Mouse (Mus musculus) left cerebral cortex, adult 2 months (tissue): ENCODE data around the gene Fgf3. TPM values are rescaled to one million over a fixed set of nuclear protein-coding genes. Genes with fewer than 3 reads are reported as not detected.

ENCODE experiments used
- DNase-seq, 2 experiments: peaks; one replicate each; pipeline ENCODE4 v3.0.0; 2021 to 2022; ENCODE audit warnings: low spot score in 2 of 2, mixed read lengths in 1 of 2; ENCODE audit errors: extremely low spot score in 1 of 2
- H3K27ac ChIP-seq: fragments of 200-600 bp; 2 replicates; pipeline ENCODE4 v1.8.1; 2022
- H3K4me3 ChIP-seq: fragments of 200-600 bp; 2 replicates; pipeline ENCODE4 v1.8.1; 2022
- CTCF ChIP-seq: fragments of 200-600 bp; IDR thresholded peaks from 2 replicates; pipeline ENCODE4 v1.8.1; 2022; ENCODE audit warnings: antibody characterized with exemption, mild to moderate bottlenecking, moderate library complexity
- intact Hi-C: fragments of 180-260 bp; cut with DNase I; formaldehyde crosslinking; loops from one replicate; pipeline ENCODE4 v1.15.1; 2025
- total RNA-seq, 2 experiments: library from RNA; stranded (reverse); gene quantifications; 2 replicates each; pipeline ENCODE4 v1.2.3; 2021

The Fgf3 gene
- total RNA-seq, 2 experiments from 2014 or later, result 0.48 to 1.3 TPM

- TF ChIP-seq CTCF, result no peak
- Histone ChIP-seq H3K4me3 (no peak overlapping the region), H3K27ac (no peak overlapping the region)
- DNase-seq, result no peak
- intact Hi-C loops, result no loop called here
Measured at GRCm38 (mm10) chr7:144861769-144862070, 23.8 kb downstream of the Fgf3 start.

DNA sequence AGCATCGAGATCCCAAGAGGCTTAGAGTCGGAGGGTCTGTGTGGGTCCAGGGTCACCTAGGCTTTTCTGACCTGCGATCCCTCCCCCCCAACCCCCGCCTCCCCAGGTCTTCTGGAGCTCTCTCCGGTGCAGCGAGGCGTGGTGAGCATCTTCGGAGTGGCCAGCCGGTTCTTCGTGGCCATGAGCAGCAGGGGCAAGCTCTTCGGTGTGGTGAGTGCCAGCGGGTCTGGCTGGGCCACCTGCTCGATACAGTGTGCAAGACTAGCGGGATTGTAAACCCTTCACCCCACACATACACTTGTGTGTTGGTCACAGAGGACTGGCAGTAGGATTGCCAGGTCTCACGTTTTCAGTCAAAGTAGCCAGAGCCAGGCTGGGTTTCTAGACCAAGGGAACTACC, 24.2 kb downstream of the Fgf3 start:
- no peak for TF ChIP-seq CTCF
- DNase-seq, result no peak
- H3K27ac ChIP-seq, result no peak overlapping the region
- no peak overlapping the region for H3K4me3 ChIP-seq
- intact Hi-C loops, result no loop called here

- no peak for DNase-seq
- H3K4me3 ChIP-seq, result no peak overlapping the region
- H3K27ac ChIP-seq, result no peak overlapping the region
- TF ChIP-seq CTCF, result no peak
- intact Hi-C loops, result no loop called here
Measured at GRCm38 (mm10) chr7:144862712-144863111, 24.8 kb downstream of the Fgf3 start.

GRCm38 (mm10) chr7:144863196-144863595, 25.3 kb downstream of the Fgf3 start:
- no peak overlapping the region for H3K4me3 ChIP-seq
- intact Hi-C loops, result no loop called here
- H3K27ac ChIP-seq, result no peak overlapping the region
- no peak for DNase-seq
- TF ChIP-seq CTCF, result no peak

DNA sequence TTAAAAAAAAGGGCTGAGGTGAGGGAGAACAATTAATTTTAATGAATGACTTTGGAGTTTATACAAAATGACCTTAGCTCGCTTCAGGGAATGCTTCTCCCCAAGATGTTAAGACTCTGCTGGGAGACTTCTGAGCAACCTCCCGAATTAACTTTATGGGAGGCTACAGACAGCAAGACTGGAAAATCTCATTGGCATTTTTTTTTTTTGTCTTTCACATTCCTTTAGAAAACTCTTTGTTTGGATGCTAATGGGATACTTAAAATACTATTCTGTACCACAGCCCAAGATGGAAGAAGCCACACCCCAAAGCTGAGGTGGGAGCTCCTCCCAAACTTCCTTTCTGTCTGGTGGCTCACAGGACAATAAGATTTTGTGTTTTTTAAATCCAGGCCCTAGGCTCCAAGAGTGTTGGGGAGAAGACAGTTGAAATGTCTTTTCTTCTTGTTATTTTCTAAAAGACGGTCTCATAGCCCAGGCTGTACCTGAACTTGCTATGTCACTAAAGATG, 26.3 kb downstream of the Fgf3 start:
- intact Hi-C loops, result no loop called here
- no peak overlapping the region for H3K27ac ChIP-seq
- H3K4me3 ChIP-seq, result no peak overlapping the region
- no peak for TF ChIP-seq CTCF
- DNase-seq, result no peak

DNA sequence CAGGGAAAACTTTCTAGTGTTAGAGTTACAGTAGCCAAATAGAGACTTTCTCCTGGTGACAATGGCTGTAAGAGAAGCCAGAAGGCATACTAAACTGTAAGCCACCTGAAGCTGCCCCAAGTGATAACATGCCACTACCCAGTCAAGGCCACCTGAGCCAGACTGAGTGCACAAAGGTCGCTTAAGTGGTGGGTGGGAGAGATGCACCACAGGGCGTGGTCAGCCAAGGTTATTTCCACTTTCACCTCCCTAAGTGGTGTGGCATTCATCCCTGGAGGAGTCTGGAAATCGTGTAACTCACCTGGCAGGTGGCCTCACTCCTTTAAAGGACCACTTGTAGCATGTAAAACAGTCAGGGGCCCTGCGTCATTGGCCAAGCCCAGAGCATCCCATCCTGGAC, 29.3 kb downstream of the Fgf3 start:
- H3K27ac ChIP-seq, result no peak overlapping the region
- no peak for DNase-seq
- intact Hi-C loops, result no loop called here

GRCm38 (mm10) chr7:144867602-144868001, 29.7 kb downstream of the Fgf3 start:
- intact Hi-C loops, result no loop called here
- no peak for DNase-seq
- Histone ChIP-seq H3K27ac (no peak overlapping the region), H3K4me3 (no peak overlapping the region)
- no peak for TF ChIP-seq CTCF

More for the DNA sequence above, 29.3 kb downstream of the Fgf3 start:
- no peak for TF ChIP-seq CTCF
- no peak overlapping the region for H3K4me3 ChIP-seq

DNA sequence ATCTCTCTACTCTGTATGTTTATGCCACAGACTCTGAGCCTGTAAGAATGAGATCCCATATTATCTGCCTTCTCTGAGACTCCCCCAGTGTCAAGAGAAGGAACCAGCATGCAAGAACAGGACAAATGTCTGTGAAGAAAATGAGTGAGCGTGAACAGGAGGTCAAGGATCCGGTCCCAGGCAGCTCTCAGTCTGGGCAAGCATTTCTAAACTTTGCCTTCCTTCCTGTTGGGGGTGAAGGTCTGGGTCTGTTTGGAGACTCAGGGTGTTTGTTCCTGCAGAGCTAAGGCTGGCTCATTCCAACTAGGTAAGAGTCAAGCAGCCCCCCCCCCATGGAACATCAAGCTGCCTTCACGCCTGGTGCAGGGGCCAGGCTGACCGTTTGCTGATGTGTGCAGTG, 34.5 kb downstream of the Fgf3 start:
- intact Hi-C loops, result no loop called here
- no peak overlapping the region for H3K4me3 ChIP-seq
- no peak overlapping the region for H3K27ac ChIP-seq
- TF ChIP-seq CTCF, result no peak
- no peak for DNase-seq

- DNase-seq, result no peak
- H3K27ac ChIP-seq, result no peak overlapping the region
- TF ChIP-seq CTCF, result no peak
- intact Hi-C loops, result no loop called here
- no peak overlapping the region for H3K4me3 ChIP-seq
Measured at GRCm38 (mm10) chr7:144873160-144873559, 35.3 kb downstream of the Fgf3 start.

DNA sequence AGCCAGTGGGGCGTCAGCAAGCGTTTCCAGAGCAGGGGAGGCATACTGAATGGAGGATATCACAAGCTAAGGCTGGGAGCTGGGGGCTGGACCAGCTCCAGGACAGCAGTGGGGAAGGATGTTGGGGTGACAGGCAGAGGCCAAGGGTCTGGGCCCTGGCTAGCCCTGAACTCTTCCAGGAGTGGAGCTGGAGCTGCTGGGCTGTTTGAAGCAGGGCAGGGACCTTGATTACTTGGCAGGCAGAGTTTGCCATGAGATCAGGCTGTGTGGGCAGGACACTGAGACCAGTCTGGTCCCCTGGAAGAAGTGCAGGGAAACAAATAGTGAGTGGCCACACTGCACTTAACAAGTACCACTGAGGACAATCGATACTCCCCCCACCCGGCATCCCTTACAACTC, 36.3 kb downstream of the Fgf3 start:
- no peak overlapping the region for H3K27ac ChIP-seq
- no peak for TF ChIP-seq CTCF
- intact Hi-C loops, result no loop called here
- no peak for DNase-seq
- no peak overlapping the region for H3K4me3 ChIP-seq

GRCm38 (mm10) chr7:144878401-144878800, 40.5 kb downstream of the Fgf3 start:
- intact Hi-C loops, result no loop called here
- DNase-seq, result no peak
- Histone ChIP-seq H3K27ac (no peak overlapping the region), H3K4me3 (no peak overlapping the region)
- no peak for TF ChIP-seq CTCF

DNA sequence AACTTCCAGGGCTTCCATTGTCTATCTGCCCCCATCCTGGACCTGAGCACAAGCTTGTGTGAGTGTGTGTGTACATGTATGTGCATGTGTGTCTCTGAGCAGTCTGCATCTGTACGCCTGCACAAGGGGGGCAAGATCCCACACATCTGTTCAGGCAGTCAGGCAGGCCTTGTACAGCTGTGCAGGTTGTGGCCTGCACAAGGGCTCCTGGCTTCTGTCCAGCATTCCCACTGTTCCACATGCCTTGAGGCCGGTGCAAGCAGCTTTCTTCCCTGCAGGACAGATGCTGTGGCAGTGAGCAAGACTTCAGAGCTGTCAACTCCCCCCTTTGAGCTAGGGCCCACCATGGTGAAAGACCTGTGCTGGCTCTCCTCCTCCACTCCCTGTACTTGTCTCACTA, 45.2 kb downstream of the Fgf3 start:
- TF ChIP-seq CTCF, result no peak
- DNase-seq, result no peak
- intact Hi-C loops, result no loop called here
- H3K4me3 ChIP-seq, result no peak overlapping the region
- H3K27ac ChIP-seq, result no peak overlapping the region

- H3K27ac ChIP-seq, result no peak overlapping the region
- peak; percentile 22 for TF ChIP-seq CTCF
- no peak for DNase-seq
- no peak overlapping the region for H3K4me3 ChIP-seq
- intact Hi-C loops, result no loop called here
Measured at GRCm38 (mm10) chr7:144887672-144888071, 49.8 kb downstream of the Fgf3 start.
